Mouse (Mus musculus) effector memory CD4-positive, alpha-beta T cell, adult 7 months (primary cell): ENCODE measurements around the gene Rab29. TPM values are rescaled to one million over a fixed set of nuclear protein-coding genes. Genes with fewer than 3 reads are reported as not detected.

ENCODE experiments used
- polyA plus RNA-seq: library from polyadenylated mRNA; unstranded; fragments of 100-300 nt; shearing (Covaris generic); gene quantifications from one replicate; pipeline ENCODE4 v1.2.1, GENCODE M21; 2017

Gene Rab29
- polyA plus RNA-seq, result 17.5 TPM

DNA sequence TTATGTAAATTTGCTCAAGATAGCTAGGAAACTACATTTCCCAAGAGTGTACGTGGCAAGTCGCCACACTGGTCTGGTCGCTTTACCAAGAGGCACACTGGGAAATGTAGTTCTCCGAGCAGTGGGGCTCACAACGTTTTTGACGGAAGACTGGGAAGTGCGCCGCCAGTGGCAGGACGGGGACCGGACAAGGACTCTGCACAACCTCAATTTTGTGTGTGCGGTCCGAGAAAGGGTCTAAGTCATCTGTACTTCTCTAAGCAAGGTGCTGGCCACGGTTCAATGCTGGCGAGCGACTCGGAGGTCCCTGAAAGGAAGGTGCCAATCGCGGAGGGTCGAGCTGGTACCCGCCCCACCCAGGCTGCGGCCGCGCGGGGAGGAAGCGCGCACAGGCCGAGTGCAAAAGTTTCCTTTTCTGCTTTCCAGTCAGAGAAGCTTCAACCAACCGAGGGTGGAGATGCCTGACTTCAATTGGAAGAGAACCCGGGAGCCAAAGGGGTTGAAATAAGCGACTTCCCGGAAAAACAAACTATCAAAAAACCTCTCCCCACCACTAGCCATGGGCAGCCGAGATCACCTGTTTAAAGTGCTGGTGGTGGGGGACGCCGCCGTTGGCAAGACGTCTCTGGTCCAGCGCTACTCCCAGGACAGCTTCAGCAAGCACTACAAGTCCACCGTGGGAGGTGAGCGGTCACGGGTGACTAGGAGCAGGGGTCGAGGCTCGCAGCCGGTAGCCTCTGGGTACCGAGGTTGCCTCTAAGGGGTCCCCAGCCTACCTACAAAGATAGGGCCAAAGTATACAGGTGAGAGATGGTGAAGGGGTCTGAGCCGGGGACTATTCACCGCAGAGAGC is at the start of gene Rab29:
Gene Rab29 (plus strand): TSS at position 132 of the 853 bp plus-strand sequence.

GRCm38 (mm10) chr1:131827207-131827786 is 39.7 kb upstream of the Rab29 start, which contains the start of gene Slc41a1:
TSS of gene Slc41a1 (plus strand) at chr1:131827493.

GRCm38 (mm10) chr1:131910001-131910648 is 43.1 kb downstream of the Rab29 start, which contains the start of gene Nucks1:
TSS of gene Nucks1 (plus strand) at chr1:131910534.

Other genes starting within 250 kb of the Rab29 start
- 18.9 TPM for gene Ctse, start 228.9 kb upstream of the Rab29 start, polyA plus RNA-seq
- gene Rab7b, start 178.5 kb upstream of the Rab29 start, polyA plus RNA-seq, result not detected
- not detected for gene Slc26a9, start 123.2 kb upstream of the Rab29 start, polyA plus RNA-seq
- gene Pm20d1, start 69.8 kb upstream of the Rab29 start, polyA plus RNA-seq, result 0.61 TPM
- gene Slc41a1, start 39.7 kb upstream of the Rab29 start, polyA plus RNA-seq, result 73.1 TPM
- gene Nucks1, start 43.3 kb downstream of the Rab29 start, polyA plus RNA-seq, result 52.6 TPM
- gene Slc45a3, start 95.7 kb downstream of the Rab29 start, polyA plus RNA-seq, result not detected
- 113 TPM for gene Elk4, start 140.4 kb downstream of the Rab29 start, polyA plus RNA-seq
- gene Mfsd4a, start 200.8 kb downstream of the Rab29 start, polyA plus RNA-seq, result 100 TPM